Mouse (Mus musculus): ENCODE data around the gene Med21.

Gene Med21

DNA sequence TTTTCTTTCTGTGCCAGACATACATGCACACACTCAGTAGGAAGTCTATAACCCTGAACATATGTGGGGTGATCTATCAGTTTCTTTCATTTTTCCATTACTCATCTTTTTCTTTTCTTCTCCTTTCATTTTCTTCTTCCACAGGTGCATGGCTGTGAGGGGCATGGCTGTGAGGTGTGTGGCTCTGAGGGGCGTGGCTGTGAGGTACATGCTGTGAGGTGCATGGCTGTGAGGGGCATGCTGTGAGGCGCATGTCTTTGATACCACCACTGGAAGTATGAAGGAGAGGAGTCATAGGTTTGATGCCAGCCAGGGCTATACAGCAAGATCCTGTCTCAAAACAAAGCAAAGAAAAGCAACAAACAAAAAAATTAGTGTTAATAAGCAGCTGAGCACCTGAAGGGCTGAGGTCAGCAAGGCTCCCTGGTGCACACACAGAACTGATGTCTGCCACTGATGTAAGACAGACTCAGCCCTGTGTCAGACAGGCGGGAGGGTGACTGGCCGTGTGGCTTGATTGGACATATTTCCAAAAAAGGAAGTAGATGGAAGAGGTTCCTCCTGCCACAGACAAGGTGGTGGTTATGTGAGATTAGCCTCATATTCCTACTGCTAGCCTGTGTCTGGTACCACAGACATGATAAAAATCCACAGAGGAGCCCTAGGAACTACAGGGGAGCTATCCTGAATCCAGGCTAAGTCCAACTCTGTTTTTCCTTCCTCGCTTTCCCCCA is 44.3 kb downstream of the Med21 start:
- no peak for DNase-seq

DNA sequence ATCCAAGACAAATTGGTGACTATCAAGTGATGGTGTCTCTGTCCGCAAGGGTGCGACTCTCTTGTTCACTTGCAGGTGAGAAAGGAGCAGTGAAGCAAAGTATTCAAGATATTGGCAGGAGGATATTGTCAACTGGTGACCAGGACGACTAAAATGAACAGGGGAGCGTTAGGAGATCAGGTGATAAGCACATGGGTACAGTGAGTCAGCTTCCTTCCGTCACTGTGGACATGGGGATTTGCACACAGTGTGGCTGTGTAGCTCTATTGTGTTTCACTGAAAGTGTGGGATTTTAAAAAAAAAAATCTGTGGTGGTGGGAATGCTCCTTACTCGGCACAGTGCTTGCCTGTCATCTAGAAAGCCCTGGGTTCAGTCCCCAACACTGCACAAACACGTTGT is 45.7 kb downstream of the Med21 start:
- DNase-seq = no peak

DNA sequence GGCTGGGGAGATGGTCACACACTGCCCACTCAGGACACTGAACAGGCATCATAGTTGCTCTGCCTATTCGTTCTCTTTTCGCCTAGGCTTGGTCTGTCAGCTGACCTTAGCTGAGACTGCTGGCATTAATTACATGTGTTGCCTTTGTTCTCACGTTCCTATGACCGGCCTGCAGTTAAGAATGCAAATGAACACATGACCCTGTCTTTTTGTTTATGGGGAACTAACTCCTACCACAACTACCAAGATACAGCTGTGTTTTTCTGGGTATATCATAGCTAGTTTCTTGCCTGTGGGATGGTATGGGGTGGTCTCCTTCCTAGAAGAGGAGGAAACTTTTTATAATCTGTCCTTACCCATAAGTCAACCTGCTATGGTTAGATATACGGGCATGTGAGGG is 46.5 kb downstream of the Med21 start:
- DNase-seq = no peak

- DNase-seq = no peak
These were observed 55.4 kb downstream of the Med21 start for GRCm38 (mm10) chr6:146697767-146698166.

GRCm38 (mm10) chr6:146698376-146698775 is 56.0 kb downstream of the Med21 start:
- no peak for DNase-seq
